Mouse (Mus musculus): ENCODE results near the gene Nom1.
"Not testable (repeated sequence)": the region's sequence is repeated elsewhere in the genome, so short reads cannot be mapped to it uniquely, and the experiment has no call there.

Nom1 gene

GRCm38 (mm10) chr5:29434228-29434871 is at the start of gene Nom1:
Gene Nom1 (plus strand): TSS chr5:29434664.
- DNase-seq = peak; percentile 91

- no peak for DNase-seq
These were observed 46.9 kb upstream of the Nom1 start for GRCm38 (mm10) chr5:29387591-29387990.

- peak; percentile 16 for DNase-seq
These were observed 46.1 kb upstream of the Nom1 start for GRCm38 (mm10) chr5:29388181-29388943.

GRCm38 (mm10) chr5:29388944-29389765 is 45.3 kb upstream of the Nom1 start:
- peak; percentile 82 for DNase-seq

- no peak for DNase-seq
These were observed 36.0 kb upstream of the Nom1 start for GRCm38 (mm10) chr5:29398427-29398826.

GRCm38 (mm10) chr5:29410854-29411253 is 23.6 kb upstream of the Nom1 start:
- DNase-seq = no peak

GRCm38 (mm10) chr5:29413041-29413440 is 21.4 kb upstream of the Nom1 start:
- no peak for DNase-seq

GRCm38 (mm10) chr5:29423330-29423729 is 11.1 kb upstream of the Nom1 start:
- DNase-seq = not testable (repeated sequence)

GRCm38 (mm10) chr5:29434872-29435358 is 451 bp downstream of the Nom1 start:
- peak; percentile 41 for DNase-seq

- no peak for DNase-seq
These were observed 1.0 kb downstream of the Nom1 start for GRCm38 (mm10) chr5:29435491-29435890.

- not testable (repeated sequence) for DNase-seq
These were observed 2.3 kb downstream of the Nom1 start for GRCm38 (mm10) chr5:29436728-29437127.

GRCm38 (mm10) chr5:29445275-29445674 is 10.8 kb downstream of the Nom1 start:
- DNase-seq = no peak

- no peak for DNase-seq
These were observed 17.9 kb downstream of the Nom1 start for GRCm38 (mm10) chr5:29452352-29452751.

- DNase-seq = no peak
These were observed 22.6 kb downstream of the Nom1 start for GRCm38 (mm10) chr5:29456895-29457656.

- DNase-seq = no peak
These were observed 28.7 kb downstream of the Nom1 start for GRCm38 (mm10) chr5:29462943-29463686.

GRCm38 (mm10) chr5:29467489-29468350 is 33.3 kb downstream of the Nom1 start:
- DNase-seq = no peak

GRCm38 (mm10) chr5:29468351-29469065 is 34.0 kb downstream of the Nom1 start:
- no peak for DNase-seq

- DNase-seq = no peak
These were observed 35.0 kb downstream of the Nom1 start for GRCm38 (mm10) chr5:29469501-29469900.

- no peak for DNase-seq
These were observed 35.8 kb downstream of the Nom1 start for GRCm38 (mm10) chr5:29470271-29470670.

GRCm38 (mm10) chr5:29470851-29471394 is 36.5 kb downstream of the Nom1 start:
- no peak for DNase-seq

Measured in kidney, postnatal 14 days (tissue).